Mouse (Mus musculus) embryo, embryonic 10.5 days (tissue): ENCODE measurements at regions not wholly inside any gene's neighbourhood (a gene's known extent, or its start where the extent isn't known, plus 50 kb on each side); places are given as distances from the start of the nearest gene placed in this dataset.

Experiments
- DNase-seq: peaks from one replicate; pipeline ENCODE4 v3.0.0-alpha.2; 2015; ENCODE audit warnings: low spot score

- DNase-seq = no peak
These were observed 268.5 kb downstream of the AW209491 start for GRCm38 (mm10) chr13:14898495-14898894.

DNA sequence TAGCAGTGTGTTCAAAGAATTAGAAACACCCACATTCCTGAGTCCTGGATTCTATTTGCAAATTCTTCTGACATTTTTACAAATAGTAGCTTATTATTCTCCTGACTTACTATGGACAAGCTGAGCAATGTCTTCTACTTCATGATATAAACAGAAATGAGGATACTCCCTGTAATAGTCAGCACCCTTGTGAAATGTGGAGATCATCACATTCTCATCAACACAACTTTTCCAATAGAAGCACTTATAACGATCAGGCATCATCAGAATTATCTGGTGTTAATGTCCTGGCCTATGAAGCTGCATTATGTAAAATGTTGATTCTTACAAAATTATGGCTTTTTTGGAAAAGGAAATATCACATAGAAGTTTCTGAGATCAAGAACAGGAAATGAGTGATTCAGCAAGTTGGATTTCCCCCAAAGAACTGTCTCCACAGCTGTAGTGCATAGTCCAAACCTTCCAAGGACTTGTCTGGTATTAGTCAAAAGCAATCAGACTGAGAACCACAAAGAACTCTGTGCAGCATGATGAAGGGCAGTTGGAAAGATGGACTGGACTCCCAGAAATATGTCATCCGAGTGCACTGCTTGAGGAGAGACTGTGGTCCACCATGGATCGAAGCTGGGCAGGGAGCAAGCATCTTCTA, 300.3 kb downstream of the AW209491 start:
- no peak for DNase-seq

DNA sequence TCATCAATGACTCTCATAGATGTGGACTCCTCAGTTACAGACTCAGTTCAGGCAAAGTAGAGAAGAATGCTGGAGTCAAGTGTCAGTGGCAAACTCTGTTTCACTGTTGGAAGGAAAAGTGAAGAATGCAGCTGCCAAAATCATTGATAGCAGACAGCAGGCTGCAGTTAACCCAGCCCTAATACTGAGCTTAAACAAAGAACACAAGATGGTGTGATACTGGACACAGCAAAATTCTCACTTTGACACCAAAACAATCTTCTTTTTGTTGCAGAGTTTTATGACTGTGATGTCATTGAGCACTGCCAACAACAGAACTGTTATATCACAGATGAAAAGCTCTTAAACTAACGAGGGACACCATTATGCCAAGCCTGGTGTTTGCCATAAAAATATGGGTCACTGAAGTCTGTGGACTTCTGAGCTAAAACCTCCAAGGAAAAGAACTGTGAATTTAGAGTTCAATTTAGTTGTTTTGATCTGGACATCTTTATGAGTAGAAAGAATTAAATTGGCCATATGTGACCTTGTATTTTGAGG, 336.3 kb downstream of the AW209491 start:
- DNase-seq = peak; percentile 1

GRCm38 (mm10) chr13:15002700-15003099, 372.7 kb downstream of the AW209491 start:
- no peak for DNase-seq

DNA sequence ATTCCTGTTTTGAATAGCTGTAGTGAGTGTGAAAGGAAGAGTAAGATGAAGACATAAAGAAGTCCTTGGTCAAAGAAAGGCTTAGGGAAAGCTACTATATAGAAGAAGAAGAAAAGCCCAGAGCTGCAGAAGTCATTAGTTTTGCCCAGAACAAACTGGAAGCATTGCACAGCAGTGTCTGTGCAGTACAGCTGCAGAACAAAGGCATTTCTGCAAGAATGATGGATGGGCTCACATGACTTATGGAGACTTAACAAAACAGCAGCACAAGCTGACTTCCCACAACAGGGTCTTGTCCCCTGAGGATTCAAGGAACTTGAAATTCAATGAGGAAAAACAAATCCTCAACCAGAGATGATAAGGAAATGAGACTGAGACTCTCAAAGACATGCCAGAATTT, 381.7 kb downstream of the AW209491 start:
- peak; percentile 75 for DNase-seq

DNA sequence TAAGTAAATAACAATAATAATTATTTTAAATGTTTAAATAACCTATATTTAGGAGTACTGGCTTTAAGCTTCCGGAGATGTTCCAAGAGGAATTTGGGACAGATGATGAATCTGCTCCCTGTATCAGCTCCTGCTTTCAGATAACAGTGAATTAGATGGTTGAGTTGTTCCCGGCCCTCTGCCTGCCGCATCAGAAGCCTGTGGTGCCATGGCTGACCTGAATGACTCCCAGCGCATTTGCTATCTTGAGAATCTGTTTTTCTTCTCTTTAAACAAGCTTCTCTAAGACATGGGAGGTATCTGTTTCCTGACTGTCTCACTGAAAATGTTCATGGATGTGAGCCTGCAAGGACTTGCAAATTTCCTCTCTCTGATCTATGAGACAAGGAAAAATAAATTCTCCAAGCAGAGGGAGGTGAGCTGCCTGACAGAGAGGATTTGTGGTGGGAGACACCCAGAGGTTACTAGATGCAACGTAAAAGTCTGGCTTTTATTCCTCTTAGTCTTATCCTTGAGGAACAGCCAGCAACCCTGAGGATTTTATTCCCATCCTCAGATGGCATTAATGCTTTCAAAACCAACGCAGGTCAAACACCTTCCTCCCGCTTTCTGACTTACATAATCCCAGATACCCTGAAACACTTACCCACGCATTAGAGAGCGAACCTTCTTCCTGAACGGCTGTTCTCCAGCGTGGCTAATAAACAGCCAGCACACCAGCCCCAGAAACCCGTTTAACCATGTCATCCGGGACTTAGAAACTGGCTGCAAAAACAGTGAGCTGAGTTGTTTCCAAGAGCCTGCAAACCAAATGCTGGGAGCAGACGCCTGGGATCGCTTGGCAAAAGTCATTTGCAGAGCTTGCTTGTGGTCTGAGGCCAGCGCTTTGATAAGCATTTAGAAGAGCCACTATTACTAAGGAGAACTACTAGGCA, 389.1 kb downstream of the AW209491 start:
- peak; percentile 23 for DNase-seq

DNA sequence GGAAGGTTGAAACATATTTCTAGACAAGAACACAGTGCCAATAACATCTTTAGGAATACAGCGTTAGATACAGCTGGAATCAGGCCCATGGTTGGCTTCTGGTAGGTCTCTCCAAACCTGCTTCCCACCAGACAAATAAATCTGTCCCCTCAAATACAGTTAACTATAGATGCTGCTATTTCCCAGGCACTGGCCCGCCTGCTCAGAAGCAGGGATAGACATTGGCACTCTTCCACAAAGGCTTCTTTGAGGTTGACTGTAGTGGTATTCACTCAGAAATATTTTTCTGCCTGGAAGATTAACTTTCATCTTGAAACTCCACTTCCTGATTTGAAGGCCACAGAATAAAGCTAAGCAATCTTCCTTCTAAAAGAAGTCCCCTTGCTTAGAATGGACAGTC, 396.6 kb downstream of the AW209491 start:
- DNase-seq = no peak

DNA sequence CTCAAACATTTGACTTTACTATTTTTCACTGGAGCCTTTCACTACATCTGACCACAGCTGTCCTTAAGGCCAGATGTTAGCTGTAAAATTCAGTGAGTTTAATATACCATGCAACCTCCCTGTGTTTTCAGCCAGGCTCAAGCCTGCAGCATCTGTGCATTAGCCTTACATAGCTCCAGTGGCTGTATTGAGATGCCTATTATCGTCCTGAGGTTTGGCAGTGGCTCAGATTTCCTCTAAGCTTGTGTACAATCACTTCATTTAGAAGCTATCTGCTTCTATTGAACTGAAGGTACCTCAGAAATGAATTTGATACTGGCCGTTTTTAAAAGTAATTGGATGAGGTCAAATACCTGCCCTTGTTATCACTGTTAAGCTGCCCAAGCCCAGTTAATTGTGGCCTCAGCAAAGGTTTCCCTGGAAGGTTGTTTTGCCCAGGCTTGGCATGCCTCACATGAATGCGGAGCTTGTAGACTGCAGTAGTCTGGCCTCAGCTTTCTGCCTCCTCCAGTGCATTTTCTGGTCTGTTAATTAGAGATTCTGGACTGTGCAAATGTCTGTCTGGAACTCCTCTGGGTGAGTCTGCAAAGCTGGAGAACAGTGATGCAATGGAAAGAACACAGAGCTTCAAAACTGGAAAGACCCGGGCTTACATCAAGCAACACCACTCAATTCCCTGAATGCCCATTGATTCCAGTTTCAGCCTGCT, 410.2 kb upstream of the Gli3 start:
- peak; percentile 39 for DNase-seq

GRCm38 (mm10) chr13:15054705-15055104, 408.3 kb upstream of the Gli3 start:
- no peak for DNase-seq

DNA sequence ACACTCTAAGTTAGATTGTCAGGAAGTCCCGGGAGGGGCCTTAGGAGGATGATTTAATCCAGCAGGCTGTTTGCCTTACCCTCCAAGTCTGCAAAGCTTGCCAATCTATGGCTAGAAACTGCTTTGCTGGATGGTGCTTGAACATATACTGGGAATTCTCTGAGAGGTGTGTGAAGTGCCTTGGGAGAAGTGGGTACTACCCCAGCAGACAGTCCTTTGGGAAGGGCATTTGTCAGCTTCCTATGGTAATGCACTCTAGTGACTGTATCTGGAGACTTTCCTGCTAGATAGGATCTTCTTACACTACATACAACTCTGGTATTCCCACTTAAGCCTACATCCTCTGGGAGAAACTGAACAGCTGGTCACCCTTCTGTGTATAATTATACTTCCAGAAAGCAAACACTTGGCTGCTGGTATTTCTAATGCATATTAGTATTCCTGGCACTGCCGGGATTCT, 384.4 kb upstream of the Gli3 start:
- peak; percentile 9 for DNase-seq

- no peak for DNase-seq
These were observed 383.9 kb upstream of the Gli3 start for GRCm38 (mm10) chr13:15079148-15079547.

DNA sequence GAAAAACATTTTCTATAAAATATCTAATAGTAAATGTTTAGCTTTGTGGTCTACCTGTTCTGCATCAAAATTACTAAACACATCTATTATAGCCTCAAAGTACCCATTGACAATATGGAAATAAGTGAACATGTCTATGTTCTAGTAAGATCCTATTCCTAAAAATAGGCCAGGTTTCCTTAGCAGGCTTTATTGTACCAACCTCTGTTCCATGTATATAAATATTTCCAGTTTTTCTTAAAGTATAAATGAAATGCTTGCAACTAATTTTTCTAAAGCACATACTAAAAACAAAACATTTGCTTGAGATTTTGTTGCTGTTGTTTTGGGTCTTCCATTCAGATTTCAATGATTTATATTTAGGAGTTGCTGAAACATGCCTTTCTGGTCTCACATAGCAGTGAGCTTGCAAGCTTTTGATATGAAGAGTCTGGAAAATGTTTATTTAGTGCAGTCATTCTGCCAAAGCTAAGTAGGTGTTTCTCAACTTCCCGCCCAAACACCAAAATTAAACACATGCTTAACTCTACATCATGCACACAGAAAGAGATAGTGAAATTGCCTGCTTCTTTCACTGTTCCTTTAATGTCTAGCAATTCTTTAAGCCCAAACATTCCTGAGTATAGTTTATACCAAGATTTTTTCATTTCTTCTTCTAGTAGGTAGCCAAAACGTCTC, 380.6 kb upstream of the Gli3 start:
- no peak for DNase-seq

DNA sequence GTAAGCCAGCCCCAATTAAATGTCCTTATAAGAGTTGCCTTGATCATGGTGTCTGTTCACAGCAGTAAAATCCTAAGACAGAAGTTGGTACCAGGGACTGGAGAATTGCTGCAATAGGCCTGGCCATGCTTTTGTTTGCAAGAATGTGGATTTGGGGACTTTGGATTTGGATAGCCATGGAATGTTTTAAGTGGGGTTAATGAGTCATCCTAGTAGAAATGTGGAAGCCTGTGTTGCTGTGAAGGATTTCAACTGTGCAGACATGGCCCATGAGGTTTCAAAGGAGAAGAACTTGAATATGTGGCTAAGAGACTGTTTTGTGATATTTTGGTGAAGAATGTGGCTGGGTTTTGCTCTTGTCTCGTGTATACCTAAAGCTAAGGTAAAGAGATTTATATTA, 368.2 kb upstream of the Gli3 start:
- DNase-seq = no peak

- peak; percentile 56 for DNase-seq
These were observed 355.2 kb upstream of the Gli3 start for GRCm38 (mm10) chr13:15107753-15108305.

GRCm38 (mm10) chr13:15113383-15113782, 349.7 kb upstream of the Gli3 start:
- no peak for DNase-seq

DNA sequence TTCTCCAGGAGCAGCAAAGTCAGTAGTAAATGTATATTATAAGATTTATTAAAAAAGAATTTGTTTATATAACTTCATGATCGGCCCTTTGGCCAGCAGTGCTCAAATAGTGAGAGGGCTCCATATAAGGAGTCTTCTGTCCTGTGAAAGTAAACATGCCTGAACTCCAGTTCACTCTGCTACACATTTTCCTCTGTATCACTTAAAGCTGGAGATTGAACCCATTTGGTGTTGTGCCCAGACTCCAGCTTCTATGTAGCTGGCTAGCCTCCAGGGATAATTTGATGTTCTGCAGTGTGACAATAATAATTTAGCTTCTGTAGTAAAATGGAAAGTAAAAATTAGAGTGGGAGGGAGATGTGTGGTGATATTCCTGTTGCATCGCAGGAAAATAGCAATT, 332.8 kb upstream of the Gli3 start:
- DNase-seq = no peak

GRCm38 (mm10) chr13:15146167-15146566, 316.9 kb upstream of the Gli3 start:
- no peak for DNase-seq

GRCm38 (mm10) chr13:15180898-15181297, 282.1 kb upstream of the Gli3 start:
- no peak for DNase-seq

GRCm38 (mm10) chr13:15211635-15212352, 251.2 kb upstream of the Gli3 start:
- no peak for DNase-seq

DNA sequence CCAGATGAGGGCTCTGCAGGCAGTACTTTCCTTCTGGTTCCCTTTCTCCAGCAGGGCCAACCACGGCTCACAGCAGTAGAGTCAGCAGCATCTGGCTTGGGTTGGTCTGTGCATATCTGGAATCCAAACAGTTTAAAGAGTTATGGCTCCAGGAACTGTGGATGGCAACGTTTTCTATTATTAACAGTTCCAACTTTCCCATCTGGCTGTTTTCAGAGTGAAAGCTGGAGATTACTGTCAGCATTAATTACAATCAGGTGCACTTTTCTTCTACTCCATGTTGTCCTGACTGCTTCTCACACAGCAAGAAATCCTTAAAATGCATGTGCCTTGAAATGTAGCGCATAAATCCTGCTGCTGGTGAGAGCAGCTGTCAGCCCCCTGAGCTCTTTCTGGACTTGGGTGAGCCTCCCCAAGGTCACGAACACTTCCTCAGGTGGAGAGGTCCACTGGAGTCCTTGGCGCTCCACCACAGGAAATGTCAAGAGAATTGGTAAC, 250.6 kb upstream of the Gli3 start:
- peak; percentile 39 for DNase-seq

- DNase-seq = no peak
These were observed 241.7 kb upstream of the Gli3 start for GRCm38 (mm10) chr13:15221322-15221721.
